Mouse (Mus musculus): Measurements from ENCODE around the gene Efhd1. TPM values are rescaled to one million over a fixed set of nuclear protein-coding genes. Genes with fewer than 3 reads are reported as not detected.

Efhd1 gene
- polyA plus RNA-seq, 1 experiment from 2014 or later, result 1.2 TPM

- no peak overlapping the region for H3K9ac ChIP-seq (replicated peaks)
- 26% methylated on average over 22 of the region's 22 CpGs for WGBS
- H3K27ac ChIP-seq (replicated peaks), result no peak overlapping the region
- no peaks in the 10 kb centered on the region for H3K36me3 ChIP-seq
- peaks cover 3% of the 10 kb centered on the region; the same call in 1 of the 2 replicates for H3K4me1 ChIP-seq
- H3K27me3 ChIP-seq (replicated peaks), result no peaks in the 10 kb centered on the region
- H3K9me3 ChIP-seq (replicated peaks), result no peaks in the 10 kb centered on the region
- peak overlapping the region; percentile 19 for H3K4me3 ChIP-seq (replicated peaks)
- peak; percentile 88 for ATAC-seq (ENCODE audit: low FRiP score)
- H3K4me2 ChIP-seq, result peak overlapping the region; percentile 44
Observed at GRCm38 (mm10) chr1:87245929-87246815, 18.0 kb upstream of the Efhd1 start.

- Histone ChIP-seq H3K9ac (replicated peaks) (no peak overlapping the region), H3K36me3 (no peaks in the 10 kb centered on the region), H3K27me3 (replicated peaks) (no peaks in the 10 kb centered on the region), H3K4me3 (replicated peaks) (no peak overlapping the region), H3K4me2 (no peak overlapping the region), H3K4me1 (no peaks in the 10 kb centered on the region), H3K9me3 (replicated peaks) (no peaks in the 10 kb centered on the region), H3K27ac (replicated peaks) (no peak overlapping the region)
- WGBS, result 51% methylated on average over 5 of the region's 5 CpGs
- no peak for ATAC-seq (ENCODE audit: low FRiP score)
Observed at GRCm38 (mm10) chr1:87252040-87252609, 12.0 kb upstream of the Efhd1 start.

GRCm38 (mm10) chr1:87255173-87255572 is 9.0 kb upstream of the Efhd1 start:
- H3K27me3 ChIP-seq (replicated peaks), result peaks cover 3% of the 10 kb centered on the region; the same call in 1 of the 2 replicates
- ATAC-seq (ENCODE audit: low FRiP score), result no peak
- H3K27ac ChIP-seq (replicated peaks), result no peak overlapping the region
- H3K36me3 ChIP-seq, result no peaks in the 10 kb centered on the region
- no peaks in the 10 kb centered on the region for H3K4me1 ChIP-seq
- 72% methylated on average over 4 of the region's 4 CpGs for WGBS
- no peak overlapping the region for H3K9ac ChIP-seq (replicated peaks)
- H3K4me3 ChIP-seq (replicated peaks), result no peak overlapping the region
- H3K9me3 ChIP-seq (replicated peaks), result no peaks in the 10 kb centered on the region
- no peak overlapping the region for H3K4me2 ChIP-seq

GRCm38 (mm10) chr1:87257691-87258090 is 6.5 kb upstream of the Efhd1 start:
- Histone ChIP-seq H3K4me2 (no peak overlapping the region), H3K4me1 (no peaks in the 10 kb centered on the region), H3K4me3 (replicated peaks) (no peak overlapping the region), H3K36me3 (no peaks in the 10 kb centered on the region), H3K27ac (replicated peaks) (no peak overlapping the region), H3K9me3 (replicated peaks) (no peaks in the 10 kb centered on the region), H3K27me3 (replicated peaks) (peaks cover 15% of the 10 kb centered on the region), H3K9ac (replicated peaks) (no peak overlapping the region)
- WGBS, result 7% methylated on average over 11 of the region's 11 CpGs
- no peak for ATAC-seq (ENCODE audit: low FRiP score)

GRCm38 (mm10) chr1:87258484-87258883 is 5.7 kb upstream of the Efhd1 start:
- ATAC-seq (ENCODE audit: low FRiP score), result no peak
- peaks cover 22% of the 10 kb centered on the region for H3K27me3 ChIP-seq (replicated peaks)
- 12% methylated on average over 14 of the region's 14 CpGs for WGBS

GRCm38 (mm10) chr1:87259316-87259715 is 4.8 kb upstream of the Efhd1 start:
- Histone ChIP-seq H3K27me3 (replicated peaks) (peaks cover 31% of the 10 kb centered on the region), H3K4me3 (replicated peaks) (no peak overlapping the region), H3K4me2 (no peak overlapping the region), H3K9me3 (replicated peaks) (no peaks in the 10 kb centered on the region), H3K36me3 (no peaks in the 10 kb centered on the region), H3K9ac (replicated peaks) (no peak overlapping the region), H3K4me1 (peaks cover 14% of the 10 kb centered on the region), H3K27ac (replicated peaks) (no peak overlapping the region)
- no peak for ATAC-seq (ENCODE audit: low FRiP score)
- WGBS, result 87% methylated on average over 2 of the region's 2 CpGs

More at GRCm38 (mm10) chr1:87258484-87258883, 5.7 kb upstream of the Efhd1 start:
- no peak overlapping the region for H3K27ac ChIP-seq (replicated peaks)
- no peaks in the 10 kb centered on the region for H3K36me3 ChIP-seq
- no peak overlapping the region for H3K9ac ChIP-seq (replicated peaks)
- H3K9me3 ChIP-seq (replicated peaks), result no peaks in the 10 kb centered on the region
- peaks cover 6% of the 10 kb centered on the region for H3K4me1 ChIP-seq
- H3K4me3 ChIP-seq (replicated peaks), result no peak overlapping the region
- no peak overlapping the region for H3K4me2 ChIP-seq

- no peak overlapping the region for H3K4me3 ChIP-seq (replicated peaks)
- 3% methylated on average over 9 of the region's 9 CpGs for WGBS
- H3K36me3 ChIP-seq, result no peaks in the 10 kb centered on the region
- H3K9me3 ChIP-seq (replicated peaks), result no peaks in the 10 kb centered on the region
- peaks cover 30% of the 10 kb centered on the region for H3K4me1 ChIP-seq
- ATAC-seq (ENCODE audit: low FRiP score), result no peak
- no peak overlapping the region for H3K27ac ChIP-seq (replicated peaks)
- H3K9ac ChIP-seq (replicated peaks), result no peak overlapping the region
- H3K4me2 ChIP-seq, result peak overlapping the region; percentile 99
- H3K27me3 ChIP-seq (replicated peaks), result peaks cover 62% of the 10 kb centered on the region
Observed at GRCm38 (mm10) chr1:87263257-87263656, 906 bp upstream of the Efhd1 start.

- under 1% methylated on average over 12 of the region's 12 CpGs for WGBS
Observed at GRCm38 (mm10) chr1:87263796-87264133, 398 bp upstream of the Efhd1 start.

GRCm38 (mm10) chr1:87265200-87265599 is 1.0 kb downstream of the Efhd1 start:
- peak overlapping the region; percentile 51; the same call in 1 of the 2 replicates for H3K9ac ChIP-seq (replicated peaks)
- 2% methylated on average over 13 of the region's 13 CpGs for WGBS
- peak overlapping the region; percentile 48 for H3K4me3 ChIP-seq (replicated peaks)
- peaks cover 31% of the 10 kb centered on the region for H3K4me1 ChIP-seq
- no peaks in the 10 kb centered on the region for H3K36me3 ChIP-seq
- peaks cover 59% of the 10 kb centered on the region for H3K27me3 ChIP-seq (replicated peaks)
- H3K27ac ChIP-seq (replicated peaks), result no peak overlapping the region
- ATAC-seq (ENCODE audit: low FRiP score), result peak; percentile 33; the same call in 1 of the 2 replicates
- H3K9me3 ChIP-seq (replicated peaks), result no peaks in the 10 kb centered on the region
- H3K4me2 ChIP-seq, result peak overlapping the region; percentile 99

More at GRCm38 (mm10) chr1:87263796-87264133, 398 bp upstream of the Efhd1 start:
- H3K4me1 ChIP-seq, result peaks cover 30% of the 10 kb centered on the region
- H3K27me3 ChIP-seq (replicated peaks), result peaks cover 59% of the 10 kb centered on the region
- no peaks in the 10 kb centered on the region for H3K9me3 ChIP-seq (replicated peaks)
- no peaks in the 10 kb centered on the region for H3K36me3 ChIP-seq
- peak overlapping the region; percentile 51; the same call in 1 of the 2 replicates for H3K9ac ChIP-seq (replicated peaks)
- H3K4me3 ChIP-seq (replicated peaks), result peak overlapping the region; percentile 48
- H3K27ac ChIP-seq (replicated peaks), result no peak overlapping the region
- H3K4me2 ChIP-seq, result peak overlapping the region; percentile 99
- ATAC-seq (ENCODE audit: low FRiP score), result no peak; the same call in 1 of the 2 replicates

- Histone ChIP-seq H3K9ac (replicated peaks) (no peak overlapping the region), H3K27me3 (replicated peaks) (peaks cover 59% of the 10 kb centered on the region), H3K4me1 (peaks cover 40% of the 10 kb centered on the region), H3K27ac (replicated peaks) (no peak overlapping the region), H3K9me3 (replicated peaks) (no peaks in the 10 kb centered on the region), H3K4me2 (no peak overlapping the region), H3K36me3 (no peaks in the 10 kb centered on the region), H3K4me3 (replicated peaks) (no peak overlapping the region)
- 12% methylated on average over 8 of the region's 8 CpGs for WGBS
- ATAC-seq (ENCODE audit: low FRiP score), result no peak
Observed at GRCm38 (mm10) chr1:87266296-87267090, 2.3 kb downstream of the Efhd1 start.

GRCm38 (mm10) chr1:87270204-87270603 is 6.0 kb downstream of the Efhd1 start:
- H3K4me1 ChIP-seq, result peaks cover 22% of the 10 kb centered on the region
- H3K9ac ChIP-seq (replicated peaks), result no peak overlapping the region
- ATAC-seq (ENCODE audit: low FRiP score), result no peak
- H3K4me2 ChIP-seq, result no peak overlapping the region
- H3K27me3 ChIP-seq (replicated peaks), result peaks cover 23% of the 10 kb centered on the region
- H3K9me3 ChIP-seq (replicated peaks), result no peaks in the 10 kb centered on the region
- no peak overlapping the region for H3K4me3 ChIP-seq (replicated peaks)
- no peak overlapping the region; the same call in 1 of the 2 replicates for H3K27ac ChIP-seq (replicated peaks)
- WGBS, result 28% methylated on average over 3 of the region's 3 CpGs
- H3K36me3 ChIP-seq, result no peaks in the 10 kb centered on the region

All from neural tube, embryonic 15.5 days (tissue).